Mouse (Mus musculus): ENCODE results near the gene Speer4b.
"Not testable (repeated sequence)": the region's sequence is repeated elsewhere in the genome, so short reads cannot be mapped to it uniquely, and the experiment has no call there.

Gene Speer4b

GRCm38 (mm10) chr5:27501338-27501737 lies at the start of gene Speer4b:
Gene Speer4b (minus strand): TSS chr5:27501438.
- DNase-seq (ENCODE audit: low spot score in 2 of 2), result not testable (repeated sequence)

GRCm38 (mm10) chr5:27549291-27549690 lies 48.1 kb upstream of the Speer4b start:
- no peak for DNase-seq (ENCODE audit: low spot score in 2 of 2)

- DNase-seq (ENCODE audit: low spot score in 2 of 2), result peak; percentile 44 to 51
Measured at GRCm38 (mm10) chr5:27544816-27545270, 43.6 kb upstream of the Speer4b start.

GRCm38 (mm10) chr5:27526906-27527305 lies 25.7 kb upstream of the Speer4b start:
- no peak for DNase-seq (ENCODE audit: low spot score in 2 of 2)

- DNase-seq (ENCODE audit: low spot score in 2 of 2), result no peak
Measured at GRCm38 (mm10) chr5:27518716-27519115, 17.5 kb upstream of the Speer4b start.

- no peak for DNase-seq (ENCODE audit: low spot score in 2 of 2)
Measured at GRCm38 (mm10) chr5:27490942-27491341, 10.3 kb downstream of the Speer4b start.

GRCm38 (mm10) chr5:27486138-27486537 lies 15.1 kb downstream of the Speer4b start:
- DNase-seq (ENCODE audit: low spot score in 2 of 2), result no peak

GRCm38 (mm10) chr5:27481706-27482105 lies 19.5 kb downstream of the Speer4b start:
- no peak for DNase-seq (ENCODE audit: low spot score in 2 of 2)

- DNase-seq (ENCODE audit: low spot score in 2 of 2), result no peak
Measured at GRCm38 (mm10) chr5:27474964-27475465, 26.2 kb downstream of the Speer4b start.

- DNase-seq (ENCODE audit: low spot score in 2 of 2), result no peak
Measured at GRCm38 (mm10) chr5:27457686-27458085, 43.6 kb downstream of the Speer4b start.

- no peak for DNase-seq (ENCODE audit: low spot score in 2 of 2)
Measured at GRCm38 (mm10) chr5:27456981-27457380, 44.3 kb downstream of the Speer4b start.

GRCm38 (mm10) chr5:27454386-27454785 lies 46.9 kb downstream of the Speer4b start:
- no peak for DNase-seq (ENCODE audit: low spot score in 2 of 2)

- DNase-seq (ENCODE audit: low spot score in 2 of 2), result no peak
Measured at GRCm38 (mm10) chr5:27453201-27453845, 47.9 kb downstream of the Speer4b start.
